Mouse (Mus musculus) kidney, postnatal 0 days (tissue): ENCODE data around the gene Thsd7b. TPM values are rescaled to one million over a fixed set of nuclear protein-coding genes. Genes with fewer than 3 reads are reported as not detected.
"Not testable (repeated sequence)": the region's sequence is repeated elsewhere in the genome, so short reads cannot be mapped to it uniquely, and the experiment has no call there.

Experiments
- ATAC-seq: fragments of 200-750 bp; cut with Nextera tagmentation; replicated peaks from 2 replicates; pipeline ENCODE4 v1.8.0; 2017; ENCODE audit warnings: low read depth, moderate number of reproducible peaks, moderate TSS enrichment, moderate library complexity; ENCODE audit not compliant: low FRiP score
- DNase-seq: peaks from one replicate; pipeline ENCODE4 v3.0.0-alpha.2; 2016; ENCODE audit warnings: low spot score
- H3K27ac ChIP-seq: fragments of 300-500 bp; sonication (generic); 2 replicates; pipeline ENCODE4 v1.5.1; 2014; ENCODE audit warnings: mild to moderate bottlenecking
- H3K27me3 ChIP-seq: fragments of 300-500 bp; sonication (generic); 2 replicates; pipeline ENCODE4 v1.6.1; 2014; ENCODE audit warnings: low read length, mixed read lengths; ENCODE audit not compliant: insufficient read depth
- H3K36me3 ChIP-seq: fragments of 300-500 bp; sonication (generic); 2 replicates; pipeline ENCODE4 v1.6.1; 2014; ENCODE audit warnings: low read length, mixed read lengths; ENCODE audit not compliant: insufficient read depth
- H3K4me1 ChIP-seq: fragments of 300-500 bp; sonication (generic); replicated peaks from 2 replicates; pipeline ENCODE4 v1.6.1; 2014; ENCODE audit warnings: antibody characterized with exemption, low read length, mixed read lengths; ENCODE audit not compliant: insufficient read depth
- H3K4me2 ChIP-seq: fragments of 300-500 bp; sonication (generic); 2 replicates; pipeline ENCODE4 v1.6.1; 2014; ENCODE audit warnings: mild to moderate bottlenecking, low read length, moderate library complexity, mixed read lengths
- H3K4me3 ChIP-seq: fragments of 300-500 bp; sonication (generic); replicated peaks from 2 replicates; pipeline ENCODE4 v1.5.1; 2014; ENCODE audit warnings: low read depth, low read length
- H3K9ac ChIP-seq: fragments of 300-500 bp; sonication (generic); 2 replicates; pipeline ENCODE4 v1.6.1; 2014; ENCODE audit warnings: low read depth, low read length
- H3K9me3 ChIP-seq: fragments of 300-500 bp; sonication (generic); replicated peaks from 2 replicates; pipeline ENCODE4 v1.6.1; 2016; ENCODE audit warnings: low read length, inconsistent platforms, mixed read lengths
- CTCF ChIP-seq: IDR thresholded peaks from 2 replicates; pipeline ENCODE4 v1.5.1; 2016; ENCODE audit warnings: antibody characterized with exemption, low read depth, mild to moderate bottlenecking, moderate library complexity
- WGBS: fragments of 180-500 bp; shearing (Covaris S2); extraction: QIAGEN DNeasy Blood & Tissue Kit; methylation state at CpG from one replicate; pipeline ENCODE4 v1.1.7; 2014; 5-methylcytosine and 5-hydroxymethylcytosine counted together
- polyA plus RNA-seq: library from polyadenylated mRNA; unstranded; fragments of >200 nt; fragmentation: Nextera tagmentation; extraction: Ambion mirVana; gene quantifications from 2 replicates; pipeline ENCODE4 v1.2.1, GENCODE M21; 2015

Thsd7b gene
- polyA plus RNA-seq, 1 experiment from 2014 or later, result 0.36 TPM

DNA sequence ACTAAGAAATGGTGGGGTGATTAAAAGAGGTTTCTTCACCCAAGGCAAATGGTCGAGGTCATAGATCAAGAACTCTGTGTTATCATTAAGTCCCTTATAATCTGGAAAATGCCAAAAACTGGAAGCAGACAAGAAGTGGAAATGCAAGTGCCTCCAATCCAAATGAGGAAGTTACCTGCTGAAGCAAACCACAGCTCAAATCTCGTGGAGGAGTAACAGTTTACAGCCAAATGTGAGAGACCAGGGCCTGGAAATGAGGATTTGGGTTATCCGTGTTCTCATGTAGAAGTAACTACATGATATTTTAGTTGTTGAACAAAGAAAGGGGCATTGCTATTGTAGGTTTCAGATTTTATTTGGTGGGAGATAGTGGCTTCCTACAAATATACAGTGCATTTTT is 335.3 kb downstream of the Thsd7b start:
- no peaks in the 10 kb centered on the region for H3K4me1 ChIP-seq
- H3K36me3 ChIP-seq, result no peaks in the 10 kb centered on the region
- H3K27ac ChIP-seq, result no peak overlapping the region
- H3K4me3 ChIP-seq, result no peak overlapping the region
- H3K4me2 ChIP-seq, result no peak overlapping the region
- H3K9me3 ChIP-seq, result no peaks in the 10 kb centered on the region
- no peak overlapping the region for H3K9ac ChIP-seq
- no peaks in the 10 kb centered on the region for H3K27me3 ChIP-seq
- TF ChIP-seq CTCF, result no peak
- no peak for ATAC-seq
- 71% methylated on average over 3 of the region's 3 CpGs for WGBS
- no peak for DNase-seq

DNA sequence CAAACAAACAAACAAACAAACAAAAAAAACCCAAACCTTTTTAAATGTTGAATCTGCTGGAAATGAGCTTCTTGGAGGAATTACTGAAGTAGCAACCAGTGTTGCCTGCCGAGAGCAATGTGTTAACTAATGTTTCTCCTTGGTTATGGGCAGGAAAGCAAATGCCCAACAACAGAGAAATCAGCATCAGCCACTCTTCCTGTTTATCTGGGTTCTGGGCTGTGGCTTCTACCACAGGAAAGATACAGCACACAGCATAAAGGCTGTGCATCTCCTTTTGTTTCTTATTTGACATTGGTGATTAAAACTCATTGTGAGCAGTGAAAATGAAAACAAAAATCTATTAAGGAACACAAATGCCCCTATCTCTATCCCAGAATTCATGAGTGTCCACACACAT is 343.0 kb downstream of the Thsd7b start:
- TF ChIP-seq CTCF, result no peak
- WGBS, result 81% methylated on average over 1 of the region's 1 CpGs
- H3K4me3 ChIP-seq, result no peak overlapping the region
- H3K9ac ChIP-seq, result no peak overlapping the region
- no peaks in the 10 kb centered on the region for H3K9me3 ChIP-seq
- no peak overlapping the region for H3K4me2 ChIP-seq
- no peaks in the 10 kb centered on the region for H3K27me3 ChIP-seq
- H3K4me1 ChIP-seq, result no peaks in the 10 kb centered on the region
- no peak overlapping the region for H3K27ac ChIP-seq
- H3K36me3 ChIP-seq, result no peaks in the 10 kb centered on the region
- DNase-seq, result no peak
- ATAC-seq, result no peak

DNA sequence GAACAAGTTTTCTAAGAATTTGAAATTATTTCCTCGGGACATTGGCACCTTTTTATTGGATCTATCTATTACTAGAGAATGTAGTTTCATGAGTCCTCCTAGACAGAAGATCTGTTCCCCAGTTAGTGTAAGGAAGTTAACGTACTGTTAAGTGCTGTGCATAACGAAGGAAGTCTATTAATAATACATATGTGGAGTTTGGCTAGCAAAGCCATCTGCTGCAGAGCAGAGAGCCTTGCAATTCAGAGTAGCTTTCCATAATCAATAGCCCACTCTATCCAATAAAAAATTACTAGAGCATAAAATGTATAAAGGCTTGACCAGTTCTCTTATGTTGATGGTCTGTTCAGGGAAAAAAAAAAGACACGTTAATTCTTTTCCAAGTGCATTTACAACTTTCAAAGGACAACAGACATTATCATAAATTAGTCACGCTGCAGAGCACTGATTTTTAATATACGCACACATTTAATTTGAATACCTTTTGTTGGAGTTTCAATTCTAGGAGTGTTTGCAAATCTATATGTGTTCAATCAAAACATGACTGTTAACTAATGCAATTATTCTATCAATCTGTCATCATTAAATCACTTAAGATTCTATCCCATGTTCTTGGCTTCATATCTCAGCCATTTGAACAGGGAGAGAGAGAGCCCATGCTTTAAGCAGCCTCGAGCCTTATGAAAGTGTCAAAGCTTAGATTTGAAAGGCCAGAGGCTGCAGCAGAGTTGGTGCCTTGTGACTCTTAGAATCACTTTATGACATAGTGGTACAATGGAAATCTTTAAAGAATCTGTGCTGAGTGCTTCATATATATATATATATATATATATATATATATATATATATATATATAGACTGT is 346.6 kb downstream of the Thsd7b start:
- WGBS, result 67% methylated on average over 7 of the region's 7 CpGs
- TF ChIP-seq CTCF, result no peak
- no peak overlapping the region for H3K9ac ChIP-seq
- no peak overlapping the region for H3K4me3 ChIP-seq
- H3K4me1 ChIP-seq, result no peaks in the 10 kb centered on the region
- no peak overlapping the region for H3K27ac ChIP-seq
- H3K4me2 ChIP-seq, result no peak overlapping the region
- ATAC-seq (no peak), DNase-seq (no peak)
- no peaks in the 10 kb centered on the region for H3K9me3 ChIP-seq
- no peaks in the 10 kb centered on the region for H3K27me3 ChIP-seq
- no peaks in the 10 kb centered on the region for H3K36me3 ChIP-seq

DNA sequence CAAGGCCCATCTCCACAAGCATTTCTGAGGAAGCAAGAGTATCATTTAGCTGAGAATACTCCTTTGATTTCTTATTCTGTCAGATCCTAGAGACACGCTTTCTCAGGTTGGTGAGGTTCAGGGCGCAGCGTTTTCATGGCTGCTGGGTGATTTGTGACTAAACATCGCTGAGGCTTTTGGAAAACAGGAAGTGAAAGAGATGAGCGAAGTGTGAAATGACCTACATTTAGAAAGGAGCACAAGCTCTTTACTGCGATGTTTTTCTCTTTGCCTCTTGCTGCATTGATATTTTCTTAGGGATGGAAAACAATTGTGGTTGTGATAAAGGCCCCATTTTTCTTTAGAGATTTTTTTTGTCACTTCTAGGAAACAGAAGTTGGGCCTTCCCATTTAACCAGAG is 351.4 kb downstream of the Thsd7b start:
- H3K9ac ChIP-seq, result no peak overlapping the region
- WGBS, result 56% methylated on average over 6 of the region's 6 CpGs
- DNase-seq (no peak), ATAC-seq (no peak)
- H3K4me2 ChIP-seq, result no peak overlapping the region
- TF ChIP-seq CTCF, result no peak
- H3K27ac ChIP-seq, result no peak overlapping the region
- H3K9me3 ChIP-seq, result no peaks in the 10 kb centered on the region
- H3K36me3 ChIP-seq, result no peaks in the 10 kb centered on the region
- H3K4me1 ChIP-seq, result no peaks in the 10 kb centered on the region
- H3K27me3 ChIP-seq, result no peaks in the 10 kb centered on the region
- no peak overlapping the region for H3K4me3 ChIP-seq

DNA sequence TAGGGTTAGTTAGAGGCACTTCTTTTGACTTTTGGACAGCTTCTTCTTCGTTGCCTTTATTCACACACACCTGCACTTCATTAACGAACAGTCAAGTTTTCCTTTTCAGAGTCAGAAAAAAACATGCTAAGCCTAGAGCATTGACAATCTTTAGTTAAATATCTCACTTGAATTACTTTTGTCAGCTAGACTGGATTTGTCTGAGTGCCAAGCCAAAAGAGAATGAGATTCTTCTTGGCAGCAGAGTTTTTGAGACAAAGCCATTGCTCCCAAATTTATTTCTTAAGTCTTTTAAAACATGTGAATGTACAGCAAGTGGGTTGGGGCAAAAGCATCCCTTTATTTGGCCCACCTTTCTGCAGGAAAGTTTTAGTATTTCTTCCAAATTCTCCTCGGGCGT is 362.0 kb downstream of the Thsd7b start:
- H3K4me2 ChIP-seq, result no peak overlapping the region
- ATAC-seq (no peak), DNase-seq (no peak)
- no peak overlapping the region for H3K4me3 ChIP-seq
- no peaks in the 10 kb centered on the region for H3K27me3 ChIP-seq
- no peaks in the 10 kb centered on the region for H3K36me3 ChIP-seq
- H3K27ac ChIP-seq, result no peak overlapping the region
- no peak for TF ChIP-seq CTCF
- no peaks in the 10 kb centered on the region for H3K4me1 ChIP-seq
- 77% methylated on average over 4 of the region's 4 CpGs for WGBS
- no peak overlapping the region for H3K9ac ChIP-seq
- H3K9me3 ChIP-seq, result no peaks in the 10 kb centered on the region

DNA sequence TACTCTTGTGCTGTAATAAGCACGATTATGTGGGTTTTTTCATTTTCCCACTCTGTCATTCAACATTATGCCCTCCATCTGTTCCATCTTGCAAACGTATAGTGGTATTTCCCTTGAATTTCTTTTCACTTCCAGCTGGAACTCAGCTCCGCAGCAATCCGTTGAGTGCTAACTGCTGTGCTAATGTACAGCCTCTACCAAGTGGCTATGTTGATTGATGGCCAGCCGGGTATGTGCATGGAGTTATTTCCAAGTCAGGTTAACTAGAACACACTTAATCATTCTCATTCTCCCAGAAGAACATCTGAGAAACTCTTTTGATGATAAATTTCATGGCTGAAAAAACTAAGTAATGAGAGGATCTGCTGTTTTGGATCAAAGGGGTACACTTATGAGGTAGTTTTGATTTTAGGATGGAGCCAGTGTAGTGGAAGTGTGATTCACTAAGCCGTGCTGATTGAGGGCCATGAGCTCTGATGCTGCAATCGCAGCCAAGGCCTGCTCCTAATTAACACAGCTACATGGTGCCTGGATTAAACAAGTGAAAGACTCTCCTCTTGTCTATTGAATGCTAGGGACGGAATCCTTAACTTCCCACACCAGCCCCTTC is 371.3 kb downstream of the Thsd7b start:
- DNase-seq (no peak), ATAC-seq (no peak)
- 65% methylated on average over 8 of the region's 8 CpGs for WGBS
- no peak for TF ChIP-seq CTCF
- Histone ChIP-seq H3K36me3 (no peaks in the 10 kb centered on the region), H3K27ac (no peak overlapping the region), H3K27me3 (no peaks in the 10 kb centered on the region), H3K4me1 (no peaks in the 10 kb centered on the region), H3K9me3 (no peaks in the 10 kb centered on the region), H3K4me3 (no peak overlapping the region), H3K9ac (no peak overlapping the region), H3K4me2 (no peak overlapping the region)

DNA sequence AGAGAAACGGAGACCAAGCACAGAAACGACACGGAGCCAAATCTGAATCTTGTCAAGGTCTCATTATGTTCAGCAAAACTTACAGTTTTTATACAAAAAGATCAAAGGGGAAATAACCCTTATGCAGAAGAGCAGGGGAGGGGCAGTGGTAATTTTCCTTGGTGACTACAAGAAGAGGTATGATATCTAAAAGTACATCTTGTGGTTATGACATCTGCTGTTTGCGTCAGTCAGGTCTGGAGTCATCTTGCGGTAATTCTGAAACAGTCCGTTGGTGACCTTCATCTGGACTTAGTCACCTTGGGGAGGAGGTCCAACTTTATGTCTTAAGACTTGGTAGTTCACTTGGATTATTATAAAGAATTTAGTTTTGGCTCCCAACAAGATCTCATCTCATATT is 378.3 kb downstream of the Thsd7b start:
- H3K9ac ChIP-seq, H3K4me2 ChIP-seq, H3K4me1 ChIP-seq, H3K36me3 ChIP-seq, H3K4me3 ChIP-seq, H3K27ac ChIP-seq, DNase-seq, ATAC-seq, H3K9me3 ChIP-seq, H3K27me3 ChIP-seq: not testable (repeated sequence)
- 88% methylated on average over 6 of the region's 6 CpGs for WGBS
